Mouse (Mus musculus) ES-E14 (cell line): ENCODE measurements around the gene Havcr2.

Experiments
- CHD2 ChIP-seq: IDR thresholded peaks from 2 replicates; pipeline ENCODE4 v1.6.1; 2014; ENCODE audit warnings: mild to moderate bottlenecking, low read depth, low read length, inconsistent platforms
- HCFC1 ChIP-seq: IDR thresholded peaks from 2 replicates; pipeline ENCODE4 v1.6.1; 2012; ENCODE audit warnings: low read length, inconsistent platforms, borderline replicate concordance; ENCODE audit not compliant: insufficient read depth
- MAFK ChIP-seq: IDR thresholded peaks from 2 replicates; pipeline ENCODE4 v1.6.1; 2014; ENCODE audit warnings: mild to moderate bottlenecking, low read depth, low read length, inconsistent platforms; ENCODE audit not compliant: insufficient read depth
- ZC3H11A ChIP-seq: IDR thresholded peaks from 2 replicates; pipeline ENCODE4 v1.6.1; 2012; ENCODE audit warnings: low read depth, mild to moderate bottlenecking, inconsistent platforms, low read length, borderline replicate concordance
- ZNF384 ChIP-seq: IDR thresholded peaks from 2 replicates; pipeline ENCODE4 v1.6.1; 2012; ENCODE audit warnings: low read depth, low read length, inconsistent platforms

GRCm38 (mm10) chr11:46488231-46488630 lies 33.5 kb downstream of the Havcr2 start:
- TF ChIP-seq ZNF384, result no peak
- no peak for TF ChIP-seq MAFK
- TF ChIP-seq HCFC1, result no peak
- TF ChIP-seq ZC3H11A, result no peak
- TF ChIP-seq CHD2, result no peak
